Mouse (Mus musculus) cerebellum, adult 2 months (tissue): ENCODE data around the gene Eif2ak2. TPM values are rescaled to one million over a fixed set of nuclear protein-coding genes. Genes with fewer than 3 reads are reported as not detected.

ENCODE experiments used
- DNase-seq, 2 experiments: peaks; one replicate each; pipeline ENCODE4 v3.0.0; 2021
- H3K27ac ChIP-seq: fragments of 200-500 bp; 2 replicates; pipeline ENCODE4 v1.5.1; 2012; ENCODE audit warnings: low read length, control low read depth, inconsistent platforms; ENCODE audit not compliant: insufficient read depth
- H3K27me3 ChIP-seq: fragments of 200-500 bp; 2 replicates; pipeline ENCODE4 v1.6.1; 2012; ENCODE audit warnings: inconsistent platforms, mild to moderate bottlenecking, low read length, moderate library complexity; ENCODE audit not compliant: control insufficient read depth, insufficient read depth
- H3K4me1 ChIP-seq: fragments of 200-500 bp; 2 replicates; pipeline ENCODE4 v1.6.1; 2011; ENCODE audit warnings: low read length; ENCODE audit not compliant: control insufficient read depth, insufficient read depth
- H3K4me3 ChIP-seq: fragments of 200-500 bp; replicated peaks from 2 replicates; pipeline ENCODE3; 2011; ENCODE audit warnings: mild to moderate bottlenecking, low read depth, low read length, control low read depth; ENCODE audit not compliant: insufficient read depth
- CTCF ChIP-seq: fragments of 200-500 bp; IDR thresholded peaks from 2 replicates; pipeline ENCODE4 v1.5.1; 2011; ENCODE audit warnings: low read depth, mild to moderate bottlenecking, control low read depth, low read length, moderate library complexity, borderline replicate concordance; ENCODE audit not compliant: insufficient read depth
- POLR2A ChIP-seq: fragments of 200-500 bp; IDR thresholded peaks from 2 replicates; pipeline ENCODE4 v1.6.1; 2011; ENCODE audit warnings: low read length, control low read depth, borderline replicate concordance; ENCODE audit not compliant: insufficient read depth
- WGBS: fragments of 180-500 bp; shearing (Covaris S2); methylation state at CpG from one replicate; pipeline ENCODE4 v1.1.7; 2018; 5-methylcytosine and 5-hydroxymethylcytosine counted together
- polyA plus RNA-seq: library from polyadenylated mRNA; depleted of rRNA; stranded (reverse); fragments of >200 nt; gene quantifications from 2 replicates; pipeline ENCODE4 v1.2.3, GENCODE M21; 2012; rRNA removed

The Eif2ak2 gene
- polyA plus RNA-seq = 2.7 and 2.9 TPM in 2 replicates

DNA sequence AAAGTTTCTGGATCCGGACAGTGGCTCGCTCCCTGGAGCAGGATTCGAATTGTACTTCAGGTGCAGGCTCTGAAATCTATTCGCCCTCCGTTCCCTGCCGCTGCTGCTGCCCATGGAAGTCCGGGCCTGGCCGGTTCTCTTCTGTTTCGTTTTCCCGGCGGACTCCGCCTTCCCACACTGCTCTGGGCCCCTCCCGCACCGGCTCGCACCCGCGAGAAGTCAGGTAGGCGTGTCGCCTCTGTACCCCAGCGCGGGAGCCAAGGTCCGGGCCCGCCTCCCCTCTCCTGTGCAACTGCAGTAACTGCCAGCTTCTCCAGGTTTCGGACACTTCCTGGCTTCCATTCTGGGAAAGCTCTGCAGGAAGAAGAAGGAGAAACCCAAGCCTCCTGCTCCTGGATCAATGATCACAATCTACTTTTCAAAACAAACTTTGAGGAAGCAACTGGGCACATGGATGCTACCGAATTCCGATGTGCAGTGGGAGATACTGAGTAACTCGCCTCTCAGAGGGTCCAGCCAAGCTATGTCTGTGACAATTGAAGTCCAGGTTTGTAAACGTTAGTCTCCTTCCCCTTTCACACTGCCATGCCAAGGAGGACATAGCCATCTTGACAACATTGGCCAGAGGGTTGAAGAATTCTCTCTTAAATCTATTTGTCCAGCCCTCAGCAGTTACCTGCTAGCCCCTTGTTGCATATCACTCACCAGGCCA is at the start of gene Eif2ak2:
Eif2ak2 (minus strand) TSS at position 173 of the 712 bp plus-strand sequence.
- H3K27ac ChIP-seq = no peak within 1 kb of the TSS
- H3K4me3 ChIP-seq = peak within 1 kb of the TSS; percentile 80
- no peaks in the 10 kb centered on the region for H3K27me3 ChIP-seq
- DNase-seq = peak; percentile 60 to 63
- no peaks in the 10 kb centered on the region; the same call in 1 of the 2 replicates for H3K4me1 ChIP-seq
- WGBS = 1% methylated on average over 28 of the region's 28 CpGs
- TF ChIP-seq POLR2A (no peak), CTCF (no peak)

DNA sequence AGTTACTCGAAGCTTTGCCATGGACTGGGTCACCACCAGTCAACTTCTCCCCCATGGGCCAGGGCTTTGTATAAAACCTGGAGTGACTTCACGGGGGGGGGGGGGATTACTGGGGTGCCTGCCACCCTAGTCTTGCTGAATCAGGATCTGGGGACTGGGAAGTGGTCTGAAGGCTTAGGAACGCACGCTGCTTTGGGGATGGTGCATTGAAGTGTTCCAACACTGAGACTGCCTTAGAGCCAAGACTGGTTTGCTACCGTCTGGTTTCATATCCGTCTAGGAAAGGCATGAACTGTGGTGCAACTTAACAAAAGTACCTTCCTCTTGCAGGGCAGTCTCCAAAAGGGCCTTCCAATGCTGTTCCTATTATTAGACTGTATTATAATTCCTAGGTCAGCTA is 35.3 kb upstream of the Eif2ak2 start:
- Histone ChIP-seq H3K27ac (no peak overlapping the region), H3K4me3 (peak overlapping the region; percentile 21), H3K4me1 (peaks cover 5% of the 10 kb centered on the region; the same call in 1 of the 2 replicates), H3K27me3 (no peaks in the 10 kb centered on the region)
- TF ChIP-seq POLR2A = no peak
- TF ChIP-seq CTCF = no peak
- DNase-seq = no peak
- 15% methylated on average over 6 of the region's 6 CpGs for WGBS

DNA sequence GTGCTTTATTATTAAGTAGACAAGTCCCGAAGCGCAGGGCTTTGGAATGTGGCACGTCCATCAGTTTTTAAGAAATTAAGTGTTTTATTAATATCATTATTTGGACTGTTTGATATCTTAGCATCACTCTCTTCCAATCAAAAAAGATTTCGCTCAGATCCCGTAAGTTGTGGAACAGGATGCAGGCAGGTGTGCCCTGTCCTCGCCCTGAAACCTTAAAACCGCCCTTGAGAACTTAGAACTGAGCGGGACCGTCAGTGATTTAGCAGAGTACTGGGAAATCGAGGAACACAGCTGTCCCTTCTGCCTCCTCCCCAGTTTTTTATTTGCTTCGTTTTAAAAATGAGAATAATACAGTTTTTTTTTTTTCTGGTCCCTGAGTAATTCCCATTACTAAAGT is 34.5 kb upstream of the Eif2ak2 start:
- H3K4me3 ChIP-seq = peak overlapping the region; percentile 85
- no peak for DNase-seq
- H3K4me1 ChIP-seq = peaks cover 5% of the 10 kb centered on the region; the same call in 1 of the 2 replicates
- WGBS = under 1% methylated on average over 11 of the region's 11 CpGs
- no peaks in the 10 kb centered on the region for H3K27me3 ChIP-seq
- no peak for TF ChIP-seq CTCF
- TF ChIP-seq POLR2A = no peak
- peak overlapping the region; percentile 54; the same call in 1 of the 2 replicates for H3K27ac ChIP-seq

DNA sequence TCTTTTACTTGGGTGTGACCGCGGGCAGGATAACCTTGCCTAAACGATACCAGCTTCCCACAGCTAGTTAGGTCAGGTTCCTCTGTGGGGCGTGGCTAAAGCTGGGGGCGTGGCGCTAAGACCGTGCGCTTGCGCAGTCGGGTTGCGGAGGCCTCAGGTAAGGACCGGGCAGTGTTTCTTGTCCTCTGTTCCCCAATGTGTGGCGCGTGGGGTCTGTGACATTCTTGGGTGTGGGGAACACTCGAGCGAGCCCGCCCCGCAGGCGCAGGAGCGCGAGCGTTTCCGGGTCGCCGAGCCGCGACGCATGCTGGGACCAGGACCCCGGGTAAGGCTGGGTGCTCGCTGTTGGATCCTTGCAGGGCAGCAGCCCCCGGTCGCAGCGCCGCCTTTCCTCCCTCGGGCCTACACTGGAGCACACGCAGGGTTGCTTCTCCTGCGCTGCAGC is 34.0 kb upstream of the Eif2ak2 start, which contains the start of gene Cebpzos:
Cebpzos (plus strand) TSS at position 132 of the 445 bp plus-strand sequence.
- WGBS = under 1% methylated on average over 37 of the region's 37 CpGs
- peak; percentile 84 for TF ChIP-seq POLR2A
- TF ChIP-seq CTCF = no peak
- H3K4me3 ChIP-seq = peak within 1 kb of the TSS; percentile 85
- H3K4me1 ChIP-seq = peaks cover 5% of the 10 kb centered on the region; the same call in 1 of the 2 replicates
- peak; percentile 93 for DNase-seq
- H3K27ac ChIP-seq = peak within 1 kb of the TSS; percentile 54; the same call in 1 of the 2 replicates
- no peaks in the 10 kb centered on the region for H3K27me3 ChIP-seq

DNA sequence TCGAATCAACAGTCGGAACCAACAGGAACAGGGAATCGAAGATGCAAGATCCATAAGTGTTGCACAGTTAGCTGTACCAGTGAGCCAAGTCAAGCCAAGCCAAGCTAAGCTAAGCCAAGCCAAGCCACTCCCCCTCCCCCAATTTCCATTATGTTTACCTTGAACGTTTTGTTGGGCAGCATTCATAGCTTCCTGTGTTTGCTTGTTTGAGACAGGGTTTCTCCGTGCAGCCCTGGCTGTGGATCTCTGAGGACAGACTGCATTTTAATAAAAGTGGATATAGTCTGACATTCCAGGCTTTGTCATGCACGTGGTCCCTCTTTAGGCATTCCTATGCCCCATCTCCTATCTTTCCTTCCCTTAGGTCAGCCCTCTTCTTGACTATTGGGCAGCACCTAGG is 33.4 kb upstream of the Eif2ak2 start:
- H3K4me3 ChIP-seq = peak overlapping the region; percentile 85
- WGBS = 27% methylated on average over 6 of the region's 6 CpGs
- DNase-seq = no peak
- TF ChIP-seq POLR2A (no peak), CTCF (no peak)
- no peaks in the 10 kb centered on the region for H3K27me3 ChIP-seq
- peaks cover 5% of the 10 kb centered on the region; the same call in 1 of the 2 replicates for H3K4me1 ChIP-seq
- H3K27ac ChIP-seq = no peak overlapping the region

DNA sequence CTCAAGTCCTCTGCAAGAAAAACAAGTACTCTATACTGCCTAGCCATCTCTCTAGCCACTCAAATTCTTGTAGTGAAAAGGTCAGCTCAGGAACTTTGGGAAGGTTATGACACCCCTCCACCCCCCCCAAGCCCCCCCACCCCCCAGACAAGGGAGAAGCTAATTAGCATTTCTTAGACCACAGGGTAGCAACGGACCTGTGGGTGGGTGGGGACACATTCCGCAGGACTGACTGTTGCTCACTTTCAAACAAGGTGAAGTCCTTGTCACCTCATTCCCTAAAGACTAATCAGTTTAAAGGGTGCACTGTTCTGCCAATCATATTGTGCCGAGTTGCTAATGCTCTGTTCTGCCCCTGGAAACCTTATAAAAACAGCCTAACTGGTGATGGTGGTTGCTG is 31.5 kb upstream of the Eif2ak2 start:
- TF ChIP-seq CTCF (no peak), POLR2A (no peak)
- H3K27me3 ChIP-seq = no peaks in the 10 kb centered on the region
- WGBS = 83% methylated on average over 3 of the region's 3 CpGs
- H3K4me1 ChIP-seq = peaks cover 5% of the 10 kb centered on the region; the same call in 1 of the 2 replicates
- no peak for DNase-seq
- no peak overlapping the region for H3K27ac ChIP-seq
- H3K4me3 ChIP-seq = no peak overlapping the region

DNA sequence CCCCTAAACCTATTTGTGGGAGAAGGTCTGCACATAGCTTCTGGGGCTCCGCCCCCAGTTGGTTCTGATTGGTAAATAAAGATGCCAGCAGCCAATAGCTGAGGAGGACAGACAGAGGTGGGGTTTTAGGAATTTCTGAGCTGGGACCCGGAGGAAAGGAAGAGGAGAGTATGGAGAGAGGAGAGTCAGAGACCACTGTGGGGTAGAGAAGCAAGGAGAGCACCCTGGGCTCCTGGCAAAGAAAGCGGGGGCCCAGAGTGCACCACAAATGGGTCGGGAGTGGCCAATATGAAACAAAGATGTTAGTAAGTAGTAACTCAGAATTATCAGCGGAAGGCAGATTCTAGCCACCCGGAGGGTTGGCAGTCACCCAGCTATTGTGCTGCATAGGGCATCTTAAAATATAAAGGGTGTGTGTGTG is 30.5 kb upstream of the Eif2ak2 start:
- TF ChIP-seq POLR2A (no peak), CTCF (no peak)
- H3K4me1 ChIP-seq = peaks cover 5% of the 10 kb centered on the region; the same call in 1 of the 2 replicates
- H3K27ac ChIP-seq = no peak overlapping the region
- no peaks in the 10 kb centered on the region for H3K27me3 ChIP-seq
- H3K4me3 ChIP-seq = peak overlapping the region; percentile 77
- WGBS = 18% methylated on average over 6 of the region's 6 CpGs
- DNase-seq = peak; percentile 48 to 59

DNA sequence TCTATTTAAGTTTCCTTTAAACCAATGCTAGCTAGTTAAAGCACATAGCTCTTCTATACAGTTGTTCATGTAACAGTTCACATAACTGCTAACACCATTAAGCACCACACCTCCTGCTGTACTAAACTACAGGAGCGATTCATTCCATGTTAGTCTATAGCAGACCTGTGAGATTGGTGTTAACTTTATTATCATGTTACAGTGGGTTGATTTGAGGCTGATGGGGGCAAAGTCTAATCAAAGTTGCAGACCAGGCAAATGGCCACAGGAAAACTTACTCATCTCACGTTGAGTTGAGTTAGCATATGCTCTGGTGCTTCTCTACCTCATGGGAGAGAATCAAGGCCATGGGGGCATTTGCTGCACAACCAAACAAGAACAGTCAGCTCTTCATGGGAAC is 27.0 kb upstream of the Eif2ak2 start:
- 61% methylated on average over 2 of the region's 2 CpGs for WGBS
- DNase-seq = no peak
- no peak overlapping the region for H3K4me3 ChIP-seq
- H3K27ac ChIP-seq = no peak overlapping the region
- no peaks in the 10 kb centered on the region for H3K27me3 ChIP-seq
- H3K4me1 ChIP-seq = no peaks in the 10 kb centered on the region
- TF ChIP-seq POLR2A (no peak), CTCF (no peak)
